Mouse (Mus musculus): ENCODE data around the gene Adam33.

GRCm38 (mm10) chr2:131066342-131066741 lies 2.7 kb upstream of the Adam33 start:
- TF ChIP-seq POU5F1 (IDR thresholded peaks at IDR 0.05; ENCODE audit: borderline replicate concordance, low read length) (no peak), CTCF (conservative IDR thresholded peaks at IDR 0.05; ENCODE audit: low read length) (no peak), NANOG (IDR thresholded peaks at IDR 0.05; ENCODE audit: borderline replicate concordance, low read length) (no peak)
